Mouse (Mus musculus) MEL (cell line): ENCODE data around the gene Pik3r1. TPM values are rescaled to one million over a fixed set of nuclear protein-coding genes. Genes with fewer than 3 reads are reported as not detected.

Experiments used
- DNase-seq: peaks from one replicate; pipeline ENCODE4 v3.0.0; 2011; ENCODE audit warnings: low read depth, low spot score
- H3K27ac ChIP-seq: 2 replicates; pipeline ENCODE4 v1.5.1; 2012; ENCODE audit warnings: low read depth, mild to moderate bottlenecking, control low read depth, low read length, moderate library complexity; ENCODE audit not compliant: control insufficient read depth
- H3K27me3 ChIP-seq, 2 experiments: fragments of 150-350 bp in 1 of 2; sonication (generic) in 1 of 2; 2 replicates each; pipeline ENCODE4 v1.6.1; 2012; ENCODE audit warnings: low read length in 2 of 2, mild to moderate bottlenecking in 2 of 2, improper control_type of control experiment in 1 of 2, moderate library complexity in 1 of 2; ENCODE audit not compliant: insufficient read depth in 2 of 2, control insufficient read depth in 1 of 2
- H3K36me3 ChIP-seq, 2 experiments: 2 replicates each; pipeline ENCODE4 v1.6.1; 2012 to 2014; ENCODE audit warnings: low read length in 2 of 2, improper control_type of control experiment in 1 of 2, inconsistent platforms in 1 of 2, mild to moderate bottlenecking in 1 of 2; ENCODE audit not compliant: insufficient read depth in 2 of 2, control insufficient read depth in 1 of 2
- H3K4me1 ChIP-seq, 2 experiments: fragments of 150-350 bp in 1 of 2; sonication (generic) in 1 of 2; 2 replicates each; pipeline ENCODE4 v1.6.1; 2012; ENCODE audit warnings: low read length in 2 of 2, improper control_type of control experiment in 1 of 2, mild to moderate bottlenecking in 1 of 2; ENCODE audit not compliant: insufficient read depth in 2 of 2, control insufficient read depth in 1 of 2
- H3K4me3 ChIP-seq, 2 experiments: fragments of 150-350 bp in 1 of 2; sonication (generic) in 1 of 2; 2 replicates each; pipeline ENCODE4 v1.5.1; 2012; ENCODE audit warnings: low read depth in 2 of 2, low read length in 2 of 2, mild to moderate bottlenecking in 2 of 2, moderate library complexity in 2 of 2, control low read depth in 1 of 2, improper control_type of control experiment in 1 of 2; ENCODE audit not compliant: control insufficient read depth in 1 of 2, insufficient read depth in 1 of 2
- H3K79me2 ChIP-seq: 2 replicates; pipeline ENCODE4 v1.6.1; 2012; ENCODE audit warnings: mild to moderate bottlenecking, low read length, moderate library complexity; ENCODE audit not compliant: control insufficient read depth, poor library complexity, insufficient read depth
- H3K9ac ChIP-seq: 2 replicates; pipeline ENCODE4 v1.6.1; 2012; ENCODE audit warnings: low read depth, mild to moderate bottlenecking, control low read depth, low read length, moderate library complexity; ENCODE audit not compliant: control insufficient read depth, poor library complexity, severe bottlenecking
- H3K9me3 ChIP-seq: fragments of 150-350 bp; sonication (generic); replicated peaks from 2 replicates; pipeline ENCODE4 v1.6.1; 2012; ENCODE audit warnings: mild to moderate bottlenecking, low read length, improper control_type of control experiment, moderate library complexity; ENCODE audit not compliant: insufficient read depth
- BHLHE40 ChIP-seq: IDR thresholded peaks from 2 replicates; pipeline ENCODE4 v1.6.1; 2012; ENCODE audit warnings: low read depth, mild to moderate bottlenecking, inconsistent platforms, low read length, improper control_type of control experiment, borderline replicate concordance
- CHD1 ChIP-seq: IDR thresholded peaks from 2 replicates; pipeline ENCODE4 v1.6.1; 2012; ENCODE audit warnings: low read depth, mild to moderate bottlenecking, inconsistent platforms, low read length, improper control_type of control experiment
- CHD2 ChIP-seq: IDR thresholded peaks from 2 replicates; pipeline ENCODE4 v1.6.1; 2011; ENCODE audit warnings: low read length, improper control_type of control experiment
- CTCF ChIP-seq, 3 experiments: IDR thresholded peaks in 2 of 3; conservative IDR thresholded peaks in 1 of 3; 2 replicates each; pipeline ENCODE4 v1.5.1; 2011 to 2012; ENCODE audit warnings: low read length in 3 of 3, low read depth in 2 of 3, mild to moderate bottlenecking in 2 of 3, improper control_type of control experiment in 1 of 3, inconsistent platforms in 1 of 3, mixed read lengths in 1 of 3, moderate library complexity in 1 of 3; ENCODE audit not compliant: control insufficient read depth in 1 of 3, insufficient read depth in 1 of 3, poor library complexity in 1 of 3, severe bottlenecking in 1 of 3
- ELF1 ChIP-seq: IDR thresholded peaks from 2 replicates; pipeline ENCODE4 v1.6.1; 2014; ENCODE audit warnings: low read depth, mild to moderate bottlenecking, inconsistent platforms, low read length, improper control_type of control experiment, moderate library complexity
- EP300 ChIP-seq, 2 experiments: IDR thresholded peaks; 2 replicates each; pipeline ENCODE4 v1.6.1; 2011; ENCODE audit warnings: improper control_type of control experiment in 2 of 2, low read length in 2 of 2, low read depth in 1 of 2, mild to moderate bottlenecking in 1 of 2
- ETS1 ChIP-seq: IDR thresholded peaks from 2 replicates; pipeline ENCODE4 v1.6.1; 2012; ENCODE audit warnings: low read depth, mild to moderate bottlenecking, inconsistent platforms, low read length, improper control_type of control experiment, moderate library complexity
- GABPA ChIP-seq: IDR thresholded peaks from 2 replicates; pipeline ENCODE4 v1.6.1; 2012; ENCODE audit warnings: low read depth, mild to moderate bottlenecking, inconsistent platforms, low read length, improper control_type of control experiment, moderate library complexity
- GATA1 ChIP-seq: IDR thresholded peaks from 2 replicates; pipeline ENCODE4 v1.6.1; 2011; ENCODE audit warnings: low read depth, low read length, improper control_type of control experiment
- HCFC1 ChIP-seq: IDR thresholded peaks from 2 replicates; pipeline ENCODE4 v1.6.1; 2012; ENCODE audit warnings: low read depth, mild to moderate bottlenecking, inconsistent platforms, low read length, improper control_type of control experiment, moderate library complexity
- JUND ChIP-seq: IDR thresholded peaks from 2 replicates; pipeline ENCODE4 v1.6.1; 2011; ENCODE audit warnings: low read depth, mild to moderate bottlenecking, improper control_type of control experiment, low read length
- MAFK ChIP-seq: IDR thresholded peaks from 2 replicates; pipeline ENCODE4 v1.6.1; 2011; ENCODE audit warnings: low read depth, mild to moderate bottlenecking, low read length, improper control_type of control experiment, borderline replicate concordance
- MAX ChIP-seq: IDR thresholded peaks from 2 replicates; pipeline ENCODE4 v1.6.1; 2011; ENCODE audit warnings: low read length, improper control_type of control experiment
- MXI1 ChIP-seq: IDR thresholded peaks from 2 replicates; pipeline ENCODE4 v1.6.1; 2011; ENCODE audit warnings: mild to moderate bottlenecking, low read depth, low read length, improper control_type of control experiment
- MYB ChIP-seq: IDR thresholded peaks from 2 replicates; pipeline ENCODE4 v1.6.1; 2011; ENCODE audit warnings: mild to moderate bottlenecking, low read depth, low read length, improper control_type of control experiment
- MYC ChIP-seq: IDR thresholded peaks from 2 replicates; pipeline ENCODE4 v1.6.1; 2011; ENCODE audit warnings: low read depth, mild to moderate bottlenecking, low read length, improper control_type of control experiment, moderate library complexity
- RAD21 ChIP-seq: IDR thresholded peaks from 2 replicates; pipeline ENCODE4 v1.6.1; 2011; ENCODE audit warnings: mild to moderate bottlenecking, low read depth, low read length, improper control_type of control experiment
- RCOR1 ChIP-seq: IDR thresholded peaks from 2 replicates; pipeline ENCODE4 v1.6.1; 2012; ENCODE audit warnings: low read depth, mild to moderate bottlenecking, inconsistent platforms, low read length, improper control_type of control experiment
- SIN3A ChIP-seq: IDR thresholded peaks from 2 replicates; pipeline ENCODE4 v1.6.1; 2012; ENCODE audit warnings: low read length, improper control_type of control experiment, inconsistent platforms
- TAL1 ChIP-seq: IDR thresholded peaks from 2 replicates; pipeline ENCODE4 v1.6.1; 2012; ENCODE audit warnings: mild to moderate bottlenecking, inconsistent platforms, low read length, moderate library complexity, mixed read lengths
- TBP ChIP-seq: IDR thresholded peaks from 2 replicates; pipeline ENCODE4 v1.8.0; 2011; ENCODE audit warnings: low read depth, low read length, improper control_type of control experiment
- TCF12 ChIP-seq: IDR thresholded peaks from 2 replicates; pipeline ENCODE4 v1.6.1; 2014; ENCODE audit warnings: low read depth, mild to moderate bottlenecking, inconsistent platforms, low read length, improper control_type of control experiment, moderate library complexity
- ZC3H11A ChIP-seq: IDR thresholded peaks from 2 replicates; pipeline ENCODE4 v1.6.1; 2012; ENCODE audit warnings: low read depth, mild to moderate bottlenecking, inconsistent platforms, low read length, improper control_type of control experiment
- ZMIZ1 ChIP-seq: IDR thresholded peaks from 2 replicates; pipeline ENCODE4 v1.6.1; 2012; ENCODE audit warnings: low read depth, mild to moderate bottlenecking, inconsistent platforms, low read length, improper control_type of control experiment, moderate library complexity
- ZNF384 ChIP-seq: IDR thresholded peaks from 2 replicates; pipeline ENCODE4 v1.6.1; 2012; ENCODE audit warnings: low read depth, mild to moderate bottlenecking, inconsistent platforms, low read length, improper control_type of control experiment
- polyA plus RNA-seq, 2 experiments: library from polyadenylated mRNA; stranded (reverse) in 1 of 2; unstranded in 1 of 2; fragments of >175 nt in 1 of 2; fragments of >200 nt in 1 of 2; gene quantifications; 2 replicates each; pipeline versions ENCODE4 v1.2.1 to v1.2.4; 2012; ENCODE audit warnings: low replicate concordance in 2 of 2, low read depth in 1 of 2; ENCODE audit not compliant: insufficient read length in 2 of 2, insufficient read depth in 1 of 2, missing spikeins in 1 of 2
- total RNA-seq: library from RNA; depleted of rRNA; stranded (reverse); fragments of 300-350 nt; gene quantifications from 2 replicates; pipeline ENCODE4 v1.2.3, GENCODE M21; 2012

The Pik3r1 gene
- total and polyA plus RNA-seq, 3 experiments, result 23.8 to 116 (median 41.4) TPM

DNA sequence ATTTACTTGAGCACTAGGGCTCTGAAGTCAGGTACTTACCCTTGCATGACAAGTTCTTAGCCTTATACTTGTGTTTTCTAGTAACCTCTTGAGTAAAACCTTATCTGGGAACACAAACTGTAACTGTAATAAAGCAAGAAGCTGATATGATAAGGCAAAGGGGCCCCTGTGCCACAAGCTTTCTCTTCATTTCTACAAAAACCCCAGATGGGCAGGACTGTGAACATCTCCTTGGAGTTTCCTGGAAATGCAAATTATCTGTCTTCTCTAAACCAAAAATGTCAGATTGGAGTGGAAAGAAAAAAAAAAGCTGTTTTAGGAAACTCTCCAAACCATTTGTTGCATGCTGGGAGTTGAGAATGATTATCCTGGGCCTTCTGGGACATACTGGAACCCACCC lies 3.1 kb upstream of the Pik3r1 start:
- peak; percentile 86 for DNase-seq
- TF ChIP-seq SIN3A, result peak; percentile 93
- TF ChIP-seq MYC, result 0 out of 2 replicates have a peak, but pooled peaks have one; percentile 46
- peak; percentile 31; the same call in 1 of the 2 replicates for TF ChIP-seq CHD2
- peak; percentile 98 for TF ChIP-seq TCF12
- TF ChIP-seq MXI1, result peak; percentile 28; the same call in 1 of the 2 replicates
- peak; percentile 96 for TF ChIP-seq ETS1
- TF ChIP-seq ZMIZ1, result 0 out of 2 replicates have a peak, but pooled peaks have one; percentile 29
- no peak for TF ChIP-seq CTCF (IDR thresholded peaks at IDR 0.05 in 2 of 3, conservative IDR thresholded peaks at IDR 0.05 in 1 of 3; ENCODE audit: control insufficient read depth in 1 of 3, insufficient read depth in 1 of 3, low read depth in 2 of 3, low read length in 3 of 3, poor library complexity in 1 of 3, severe bottlenecking in 1 of 3)
- peak; percentile 98 for TF ChIP-seq RCOR1
- TF ChIP-seq RAD21, result no peak
- TF ChIP-seq JUND, result no peak
- TF ChIP-seq MAX, result no peak
- peak; percentile 52; the same call in 1 of the 2 replicates for TF ChIP-seq MAFK
- TF ChIP-seq GATA1, result peak; percentile 98
- TF ChIP-seq ZC3H11A, result no peak
- peak; percentile 95 for TF ChIP-seq MYB
- TF ChIP-seq GABPA, result no peak
- TF ChIP-seq BHLHE40, result peak; percentile 66; the same call in 1 of the 2 replicates
- TF ChIP-seq TBP, result peak; percentile 65
- peak; percentile 51 for TF ChIP-seq TAL1
- TF ChIP-seq ELF1, result no peak; the same call in 1 of the 2 replicates
- TF ChIP-seq EP300 (IDR thresholded peaks at IDR 0.05; ENCODE audit: low read depth in 1 of 2, low read length in 2 of 2), result peak; percentile 99 to 100
- TF ChIP-seq ZNF384, result peak; percentile 96
- no peak for TF ChIP-seq CHD1
- no peak; the same call in 1 of the 2 replicates for TF ChIP-seq HCFC1
- no peaks in the 10 kb centered on the region for H3K9me3 ChIP-seq
- peaks cover 12 to 15% of the 10 kb centered on the region in 2 experiments for H3K4me1 ChIP-seq
- peak overlapping the region; percentile 57 for H3K9ac ChIP-seq
- peak overlapping the region; percentile 36 to 66 for H3K4me3 ChIP-seq
- peaks cover 0 to 25% of the 10 kb centered on the region in 2 experiments; a peak in 2 of 4 replicates for H3K36me3 ChIP-seq
- H3K27ac ChIP-seq, result peak overlapping the region; percentile 98
- H3K27me3 ChIP-seq, result no peaks in the 10 kb centered on the region
- H3K79me2 ChIP-seq, result peaks cover 22% of the 10 kb centered on the region
